Mouse (Mus musculus): ENCODE data around the gene Gm1604a. TPM values are rescaled to one million over a fixed set of nuclear protein-coding genes. Genes with fewer than 3 reads are reported as not detected.
"Not testable (repeated sequence)": the region's sequence is repeated elsewhere in the genome, so short reads cannot be mapped to it uniquely, and the experiment has no call there.

Gene Gm1604a
- polyA plus RNA-seq, 1 experiment from 2014 or later, result not detected

GRCm38 (mm10) chr17:7008885-7009284 is 16.5 kb upstream of the Gm1604a start:
- H3K4me3 ChIP-seq (replicated peaks); H3K9ac ChIP-seq (replicated peaks); ATAC-seq (ENCODE audit: insufficient number of reproducible peaks, insufficient read depth, low FRiP score, low TSS enrichment, low read depth): not testable (repeated sequence)

DNA sequence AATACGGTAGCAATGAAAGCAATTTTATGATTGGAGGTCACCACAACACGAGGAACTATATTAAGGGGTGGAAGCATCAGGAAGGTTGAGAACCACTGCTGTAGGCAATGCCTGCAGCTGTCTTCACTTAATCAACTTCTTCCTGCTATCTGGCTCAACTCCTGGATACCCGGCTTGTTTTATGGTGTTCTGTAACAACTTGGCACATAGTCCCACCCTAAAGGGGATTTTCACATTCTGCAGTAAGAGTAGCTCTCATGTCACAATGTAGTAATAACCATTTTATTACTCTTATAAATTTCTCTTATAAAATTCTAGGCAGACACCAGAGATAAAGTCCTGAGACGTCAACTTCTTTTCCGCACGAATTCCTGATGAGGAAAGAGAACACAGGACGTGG is 15.9 kb upstream of the Gm1604a start:
- H3K27me3 ChIP-seq; H3K9me3 ChIP-seq; H3K27ac ChIP-seq; H3K4me2 ChIP-seq; H3K4me1 ChIP-seq (replicated peaks); H3K4me3 ChIP-seq (replicated peaks); H3K36me3 ChIP-seq; H3K9ac ChIP-seq (replicated peaks); ATAC-seq (ENCODE audit: insufficient number of reproducible peaks, insufficient read depth, low FRiP score, low TSS enrichment, low read depth): not testable (repeated sequence)
- no CpG with 5 or more reads among the region's 7 CpGs for WGBS

More at GRCm38 (mm10) chr17:7008885-7009284, 16.5 kb upstream of the Gm1604a start:
- not testable (repeated sequence) for H3K27me3 ChIP-seq; H3K36me3 ChIP-seq; H3K9me3 ChIP-seq; H3K27ac ChIP-seq; H3K4me2 ChIP-seq; H3K4me1 ChIP-seq (replicated peaks)

- H3K4me2 ChIP-seq; H3K27me3 ChIP-seq; H3K4me1 ChIP-seq (replicated peaks); H3K9ac ChIP-seq (replicated peaks); H3K9me3 ChIP-seq; H3K4me3 ChIP-seq (replicated peaks); H3K36me3 ChIP-seq; H3K27ac ChIP-seq; ATAC-seq (ENCODE audit: insufficient number of reproducible peaks, insufficient read depth, low FRiP score, low TSS enrichment, low read depth): not testable (repeated sequence)
- 60% methylated on average over 6 of the region's 9 CpGs for WGBS
These were observed 15.5 kb upstream of the Gm1604a start for GRCm38 (mm10) chr17:7009901-7010300.

GRCm38 (mm10) chr17:7014190-7014589 is 11.2 kb upstream of the Gm1604a start:
- not testable (repeated sequence) for H3K9me3 ChIP-seq; H3K36me3 ChIP-seq; H3K27me3 ChIP-seq; H3K9ac ChIP-seq (replicated peaks); H3K4me3 ChIP-seq (replicated peaks); H3K4me1 ChIP-seq (replicated peaks); ATAC-seq (ENCODE audit: insufficient number of reproducible peaks, insufficient read depth, low FRiP score, low TSS enrichment, low read depth); H3K4me2 ChIP-seq; H3K27ac ChIP-seq
- no CpG with 5 or more reads among the region's 1 CpGs for WGBS

- ATAC-seq (ENCODE audit: insufficient number of reproducible peaks, insufficient read depth, low FRiP score, low TSS enrichment, low read depth), result not testable (repeated sequence)
These were observed 487 bp downstream of the Gm1604a start for GRCm38 (mm10) chr17:7025764-7026346.

DNA sequence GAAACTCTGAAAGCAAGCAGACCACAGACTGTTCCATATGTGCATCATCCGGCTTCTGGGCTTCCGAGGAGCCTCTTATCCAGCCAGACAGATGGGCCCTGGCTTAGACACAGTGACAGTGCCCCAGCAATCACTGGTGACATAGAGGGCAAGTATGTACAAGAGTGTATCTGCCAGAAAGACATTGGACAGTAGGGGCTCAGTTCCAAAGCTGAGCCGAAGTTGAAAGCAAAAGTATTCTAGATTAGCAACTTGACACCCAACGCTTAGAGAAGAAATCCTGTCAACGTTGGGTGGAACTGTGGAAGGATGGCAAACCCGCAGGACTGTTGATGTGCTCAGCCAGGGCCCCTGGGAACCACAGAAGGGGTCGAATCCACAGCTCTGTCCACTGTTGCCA is 4.8 kb downstream of the Gm1604a start:
- not testable (repeated sequence) for H3K27me3 ChIP-seq; ATAC-seq (ENCODE audit: insufficient number of reproducible peaks, insufficient read depth, low FRiP score, low TSS enrichment, low read depth); H3K4me3 ChIP-seq (replicated peaks); H3K9me3 ChIP-seq; H3K27ac ChIP-seq; H3K9ac ChIP-seq (replicated peaks); H3K36me3 ChIP-seq; H3K4me2 ChIP-seq; H3K4me1 ChIP-seq (replicated peaks)
- 69% methylated on average over 5 of the region's 7 CpGs for WGBS

More at GRCm38 (mm10) chr17:7025764-7026346, 487 bp downstream of the Gm1604a start:
- not testable (repeated sequence) for H3K27me3 ChIP-seq; H3K9ac ChIP-seq (replicated peaks); H3K27ac ChIP-seq; H3K36me3 ChIP-seq; H3K4me2 ChIP-seq; H3K4me1 ChIP-seq (replicated peaks); H3K9me3 ChIP-seq; H3K4me3 ChIP-seq (replicated peaks)
- WGBS, result 54% methylated on average over 3 of the region's 14 CpGs

DNA sequence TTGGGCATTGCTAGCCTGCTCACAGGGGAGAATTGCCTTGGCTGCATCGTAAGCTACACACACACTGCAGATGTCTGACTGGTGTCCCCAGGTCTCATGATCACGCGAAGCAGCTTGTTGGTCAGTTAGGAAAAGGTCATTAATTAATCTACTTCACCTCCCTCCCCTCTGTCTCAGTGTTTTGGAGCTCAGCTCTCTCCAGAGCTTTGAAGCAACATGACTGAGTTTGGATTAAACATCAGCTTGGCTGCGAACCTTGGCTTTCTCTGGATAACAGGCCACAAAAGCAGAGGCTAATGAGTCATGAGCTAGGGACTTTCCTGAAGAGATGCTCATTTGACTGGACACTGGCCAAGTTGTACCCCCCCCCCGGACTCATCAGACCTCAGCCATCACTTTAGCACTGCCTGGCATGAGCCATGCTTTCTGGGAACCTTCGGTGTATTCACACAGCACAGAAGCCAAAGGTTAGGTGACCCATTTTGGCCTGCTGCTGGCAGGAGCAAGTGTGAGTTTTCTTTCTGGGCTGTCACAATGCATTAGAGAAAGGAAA is 5.3 kb downstream of the Gm1604a start:
- WGBS, result 70% methylated on average over 3 of the region's 6 CpGs
- not testable (repeated sequence) for H3K36me3 ChIP-seq; H3K4me1 ChIP-seq (replicated peaks); H3K27me3 ChIP-seq; H3K4me3 ChIP-seq (replicated peaks); H3K9me3 ChIP-seq; ATAC-seq (ENCODE audit: insufficient number of reproducible peaks, insufficient read depth, low FRiP score, low TSS enrichment, low read depth); H3K9ac ChIP-seq (replicated peaks); H3K27ac ChIP-seq; H3K4me2 ChIP-seq

GRCm38 (mm10) chr17:7033192-7034166 is 8.1 kb downstream of the Gm1604a start:
- not testable (repeated sequence) for H3K4me3 ChIP-seq (replicated peaks); H3K36me3 ChIP-seq; H3K4me2 ChIP-seq; H3K4me1 ChIP-seq (replicated peaks); H3K27me3 ChIP-seq; H3K27ac ChIP-seq; H3K9me3 ChIP-seq; ATAC-seq (ENCODE audit: insufficient number of reproducible peaks, insufficient read depth, low FRiP score, low TSS enrichment, low read depth); H3K9ac ChIP-seq (replicated peaks)
- WGBS, result 55% methylated on average over 3 of the region's 17 CpGs

- H3K4me2 ChIP-seq; H3K36me3 ChIP-seq; H3K4me1 ChIP-seq (replicated peaks); H3K4me3 ChIP-seq (replicated peaks); H3K27me3 ChIP-seq; H3K27ac ChIP-seq; ATAC-seq (ENCODE audit: insufficient number of reproducible peaks, insufficient read depth, low FRiP score, low TSS enrichment, low read depth); H3K9me3 ChIP-seq; H3K9ac ChIP-seq (replicated peaks): not testable (repeated sequence)
- 73% methylated on average over 2 of the region's 4 CpGs for WGBS
These were observed 43.7 kb downstream of the Gm1604a start for GRCm38 (mm10) chr17:7068997-7069539.

GRCm38 (mm10) chr17:7069561-7070240 is 44.3 kb downstream of the Gm1604a start:
- H3K4me2 ChIP-seq; H3K27ac ChIP-seq; H3K9me3 ChIP-seq; H3K9ac ChIP-seq (replicated peaks); H3K27me3 ChIP-seq; H3K36me3 ChIP-seq; H3K4me3 ChIP-seq (replicated peaks); H3K4me1 ChIP-seq (replicated peaks); ATAC-seq (ENCODE audit: insufficient number of reproducible peaks, insufficient read depth, low FRiP score, low TSS enrichment, low read depth): not testable (repeated sequence)
- 83% methylated on average over 6 of the region's 7 CpGs for WGBS

GRCm38 (mm10) chr17:7074494-7074893 is 49.1 kb downstream of the Gm1604a start:
- 45% methylated on average over 3 of the region's 3 CpGs for WGBS
- ATAC-seq (ENCODE audit: insufficient number of reproducible peaks, insufficient read depth, low FRiP score, low TSS enrichment, low read depth), result peak; percentile 33; the same call in 1 of the 2 replicates
- not testable (repeated sequence) for H3K27me3 ChIP-seq; H3K4me2 ChIP-seq; H3K4me3 ChIP-seq (replicated peaks); H3K9me3 ChIP-seq; H3K4me1 ChIP-seq (replicated peaks); H3K36me3 ChIP-seq; H3K27ac ChIP-seq; H3K9ac ChIP-seq (replicated peaks)
